Mouse (Mus musculus): Measurements from ENCODE around the gene Fgf12. TPM values are rescaled to one million over a fixed set of nuclear protein-coding genes. Genes with fewer than 3 reads are reported as not detected.
A peak's percentile ranks its signal among the peaks of the same experiment; 100 is the strongest.

Gene Fgf12
- polyA plus RNA-seq, 1 experiment from 2014 or later = 12.0 TPM

GRCm38 (mm10) chr16:28389114-28389513 lies 363.8 kb downstream of the Fgf12 start:
- 82% methylated on average over 4 of the region's 4 CpGs for WGBS
- no peaks in the 10 kb centered on the region for H3K27me3 ChIP-seq
- ATAC-seq (ENCODE audit: low FRiP score, low read depth) = no peak
- H3K9ac ChIP-seq = no peak overlapping the region
- H3K4me2 ChIP-seq (replicated peaks) = no peak overlapping the region
- H3K27ac ChIP-seq = no peak overlapping the region
- H3K4me3 ChIP-seq = no peak overlapping the region
- no peaks in the 10 kb centered on the region for H3K36me3 ChIP-seq
- no peaks in the 10 kb centered on the region for H3K4me1 ChIP-seq
- no peaks in the 10 kb centered on the region; the same call in 1 of the 2 replicates for H3K9me3 ChIP-seq

DNA sequence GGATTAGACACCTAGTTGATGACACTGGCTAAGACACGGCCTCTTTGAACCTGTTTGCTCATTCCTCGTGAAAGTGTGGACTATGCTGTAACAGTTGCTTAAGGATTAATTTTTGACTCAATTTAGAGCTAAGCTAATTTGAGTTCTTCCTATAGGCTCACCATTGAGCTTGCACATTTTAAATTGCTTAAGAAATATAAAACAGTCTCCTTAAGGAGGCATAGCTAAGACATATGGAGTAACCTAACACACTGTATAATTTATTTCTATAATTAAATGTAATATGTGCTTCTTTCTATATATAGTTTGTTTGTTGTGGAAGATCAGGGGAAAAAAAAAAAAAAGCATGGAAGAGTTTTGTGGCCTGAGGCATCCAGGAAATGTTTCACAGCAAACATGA lies 378.1 kb downstream of the Fgf12 start:
- Histone ChIP-seq H3K4me3 (no peak overlapping the region), H3K27ac (no peak overlapping the region), H3K9ac (no peak overlapping the region), H3K4me2 (replicated peaks) (no peak overlapping the region), H3K27me3 (no peaks in the 10 kb centered on the region), H3K36me3 (no peaks in the 10 kb centered on the region), H3K4me1 (no peaks in the 10 kb centered on the region), H3K9me3 (no peaks in the 10 kb centered on the region)
- no peak for ATAC-seq (ENCODE audit: low FRiP score, low read depth)
- WGBS = 85% methylated on average over 2 of the region's 2 CpGs

DNA sequence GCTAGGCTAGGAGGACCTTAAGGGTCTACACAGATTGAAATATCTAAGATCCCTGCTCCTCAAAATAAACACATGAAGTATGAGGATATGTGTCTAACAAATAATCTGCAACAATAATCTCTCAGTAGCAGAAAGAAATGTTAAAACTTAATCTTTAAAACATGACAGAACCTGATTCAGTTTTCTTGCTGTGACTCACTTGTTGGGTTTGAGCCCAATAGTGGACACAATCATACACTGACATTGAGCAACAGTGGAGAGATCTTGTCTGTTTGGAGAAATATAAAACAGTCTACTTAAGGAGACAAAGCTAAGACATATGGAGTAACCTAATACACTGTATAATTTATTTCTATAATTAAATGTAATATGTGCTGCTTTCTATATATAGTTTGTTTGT lies 379.6 kb downstream of the Fgf12 start:
- Histone ChIP-seq H3K27me3 (no peaks in the 10 kb centered on the region), H3K36me3 (no peaks in the 10 kb centered on the region), H3K9me3 (no peaks in the 10 kb centered on the region), H3K4me1 (no peaks in the 10 kb centered on the region), H3K4me3 (no peak overlapping the region), H3K27ac (no peak overlapping the region), H3K9ac (no peak overlapping the region), H3K4me2 (replicated peaks) (no peak overlapping the region)
- no peak for ATAC-seq (ENCODE audit: low FRiP score, low read depth)

GRCm38 (mm10) chr16:28350624-28351023 lies 402.2 kb downstream of the Fgf12 start:
- no peak for ATAC-seq (ENCODE audit: low FRiP score, low read depth)
- H3K4me1 ChIP-seq = no peaks in the 10 kb centered on the region
- no peak overlapping the region for H3K9ac ChIP-seq
- H3K27ac ChIP-seq = no peak overlapping the region
- WGBS = 72% methylated on average over 2 of the region's 2 CpGs
- no peak overlapping the region for H3K4me3 ChIP-seq
- H3K9me3 ChIP-seq = no peaks in the 10 kb centered on the region
- H3K27me3 ChIP-seq = no peaks in the 10 kb centered on the region
- H3K4me2 ChIP-seq (replicated peaks) = no peak overlapping the region
- no peaks in the 10 kb centered on the region for H3K36me3 ChIP-seq

DNA sequence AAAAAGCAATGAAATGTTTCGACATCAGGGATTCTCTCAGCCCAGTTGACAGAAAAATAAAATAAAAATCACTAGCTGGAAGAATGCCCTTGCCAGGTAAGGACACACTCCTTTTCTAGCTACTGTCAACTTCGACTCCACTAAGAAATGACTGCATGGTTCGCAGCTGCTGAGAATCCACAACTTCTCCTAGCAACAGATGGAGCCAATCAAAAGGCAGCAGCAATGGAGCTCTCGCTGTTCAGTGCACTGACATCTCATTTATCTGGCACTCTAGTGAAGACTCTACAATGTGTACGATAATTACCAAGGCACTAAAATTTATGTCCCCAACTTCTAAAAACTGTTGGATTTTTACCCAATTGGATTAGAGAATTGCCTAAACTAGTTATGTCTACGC lies 407.5 kb downstream of the Fgf12 start:
- ATAC-seq (ENCODE audit: low FRiP score, low read depth) = no peak
- WGBS = 52% methylated on average over 6 of the region's 6 CpGs

GRCm38 (mm10) chr16:28337930-28338329 lies 414.9 kb downstream of the Fgf12 start:
- Histone ChIP-seq H3K4me3 (no peak overlapping the region), H3K27me3 (no peaks in the 10 kb centered on the region), H3K9me3 (no peaks in the 10 kb centered on the region), H3K27ac (no peak overlapping the region), H3K4me2 (replicated peaks) (no peak overlapping the region), H3K9ac (no peak overlapping the region), H3K36me3 (no peaks in the 10 kb centered on the region), H3K4me1 (no peaks in the 10 kb centered on the region)
- WGBS = 95% methylated on average over 1 of the region's 1 CpGs
- no peak for ATAC-seq (ENCODE audit: low FRiP score, low read depth)

More for the DNA sequence above, 407.5 kb downstream of the Fgf12 start:
- H3K27me3 ChIP-seq = no peaks in the 10 kb centered on the region
- H3K9me3 ChIP-seq = no peaks in the 10 kb centered on the region
- H3K4me1 ChIP-seq = no peaks in the 10 kb centered on the region
- no peak overlapping the region for H3K4me2 ChIP-seq (replicated peaks)
- H3K36me3 ChIP-seq = no peaks in the 10 kb centered on the region
- no peak overlapping the region for H3K27ac ChIP-seq
- H3K9ac ChIP-seq = no peak overlapping the region
- H3K4me3 ChIP-seq = no peak overlapping the region

DNA sequence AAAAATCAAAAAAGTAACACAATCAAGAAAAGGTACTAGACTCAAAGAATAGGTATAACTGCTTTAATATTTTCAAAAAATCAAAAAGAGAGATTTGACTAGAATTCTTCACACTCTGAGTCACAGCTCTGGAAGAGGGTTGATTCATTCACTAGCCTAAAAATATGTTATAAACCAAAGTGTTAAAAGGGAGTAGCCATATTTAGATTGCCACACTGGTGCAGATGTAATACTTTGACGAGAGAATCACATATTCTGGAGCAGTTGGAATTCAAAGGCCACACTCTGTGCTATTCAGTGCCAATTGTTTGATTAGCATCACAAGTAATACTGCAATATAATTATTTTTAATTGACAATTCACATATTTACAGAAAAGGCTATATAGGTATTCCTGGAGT lies 416.2 kb downstream of the Fgf12 start:
- Histone ChIP-seq H3K27me3 (no peaks in the 10 kb centered on the region), H3K9me3 (no peaks in the 10 kb centered on the region), H3K4me3 (no peak overlapping the region), H3K36me3 (no peaks in the 10 kb centered on the region), H3K4me1 (no peaks in the 10 kb centered on the region), H3K27ac (no peak overlapping the region), H3K9ac (no peak overlapping the region), H3K4me2 (replicated peaks) (no peak overlapping the region)
- 61% methylated on average over 1 of the region's 1 CpGs for WGBS
- no peak for ATAC-seq (ENCODE audit: low FRiP score, low read depth)

DNA sequence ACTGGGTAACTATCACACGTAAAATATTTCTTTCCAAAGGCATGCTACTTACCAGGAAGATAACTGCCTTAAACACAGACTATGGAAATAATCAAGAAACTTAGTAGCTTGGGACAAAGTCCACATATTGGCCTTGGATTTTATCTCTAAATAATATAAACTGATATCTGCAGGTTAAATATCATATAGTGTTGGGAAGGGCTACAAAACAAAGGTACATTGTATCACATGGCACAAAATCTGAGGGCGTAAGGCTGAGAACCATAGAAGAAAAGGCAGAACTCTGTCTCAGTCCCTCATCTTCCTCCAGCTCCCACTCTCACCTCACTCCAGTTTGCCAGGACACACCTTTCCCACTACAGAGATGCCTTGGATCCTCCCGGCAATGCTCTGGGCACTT lies 417.8 kb downstream of the Fgf12 start:
- Histone ChIP-seq H3K9ac (no peak overlapping the region), H3K4me1 (no peaks in the 10 kb centered on the region), H3K27ac (no peak overlapping the region), H3K4me2 (replicated peaks) (no peak overlapping the region), H3K9me3 (no peaks in the 10 kb centered on the region), H3K36me3 (no peaks in the 10 kb centered on the region), H3K27me3 (no peaks in the 10 kb centered on the region), H3K4me3 (no peak overlapping the region)
- WGBS = 92% methylated on average over 3 of the region's 3 CpGs
- ATAC-seq (ENCODE audit: low FRiP score, low read depth) = no peak

- Histone ChIP-seq H3K4me2 (replicated peaks) (no peak overlapping the region), H3K4me1 (no peaks in the 10 kb centered on the region), H3K27me3 (no peaks in the 10 kb centered on the region), H3K27ac (no peak overlapping the region), H3K36me3 (no peaks in the 10 kb centered on the region), H3K9me3 (no peaks in the 10 kb centered on the region), H3K4me3 (no peak overlapping the region), H3K9ac (no peak overlapping the region)
- WGBS = 80% methylated on average over 3 of the region's 3 CpGs
- ATAC-seq (ENCODE audit: low FRiP score, low read depth) = no peak
Observed at GRCm38 (mm10) chr16:28323576-28323975, 429.3 kb downstream of the Fgf12 start.

DNA sequence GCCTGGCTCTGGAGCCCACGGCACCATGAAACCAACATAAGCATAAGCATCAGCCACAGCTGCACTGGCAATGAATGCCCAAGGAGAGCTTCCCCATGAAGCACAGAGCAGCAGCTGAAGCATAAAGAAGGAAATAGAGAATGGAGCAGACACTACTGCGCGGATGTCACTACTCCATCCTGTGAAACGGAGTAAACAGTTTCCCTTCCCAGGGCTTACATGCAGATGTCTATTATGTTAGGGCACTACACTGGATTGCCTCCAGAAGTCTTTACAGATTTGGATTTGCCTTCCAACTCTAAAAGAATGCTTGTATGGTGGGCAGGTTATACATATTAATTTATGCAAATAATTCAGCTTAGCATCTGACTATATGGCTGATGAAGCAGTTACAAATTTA lies 441.2 kb downstream of the Fgf12 start:
- Histone ChIP-seq H3K4me3 (no peak overlapping the region), H3K36me3 (no peaks in the 10 kb centered on the region), H3K4me1 (no peaks in the 10 kb centered on the region), H3K9me3 (no peaks in the 10 kb centered on the region), H3K27me3 (no peaks in the 10 kb centered on the region), H3K9ac (no peak overlapping the region), H3K4me2 (replicated peaks) (no peak overlapping the region), H3K27ac (no peak overlapping the region)
- no peak for ATAC-seq (ENCODE audit: low FRiP score, low read depth)
- WGBS = 88% methylated on average over 4 of the region's 4 CpGs

GRCm38 (mm10) chr16:28303889-28304288 lies 449.0 kb downstream of the Fgf12 start:
- ATAC-seq (ENCODE audit: low FRiP score, low read depth) = no peak
- Histone ChIP-seq H3K4me2 (replicated peaks) (no peak overlapping the region), H3K4me3 (no peak overlapping the region), H3K27ac (no peak overlapping the region), H3K27me3 (no peaks in the 10 kb centered on the region), H3K36me3 (no peaks in the 10 kb centered on the region), H3K4me1 (no peaks in the 10 kb centered on the region), H3K9me3 (no peaks in the 10 kb centered on the region), H3K9ac (no peak overlapping the region)
- 47% methylated on average over 1 of the region's 1 CpGs for WGBS

- no peaks in the 10 kb centered on the region for H3K27me3 ChIP-seq
- no peak overlapping the region for H3K4me2 ChIP-seq (replicated peaks)
- H3K4me1 ChIP-seq = 0 out of 2 replicates have a peak, but pooled peaks cover 2% of the 10 kb centered on the region
- H3K36me3 ChIP-seq = no peaks in the 10 kb centered on the region
- 18% methylated on average over 4 of the region's 4 CpGs for WGBS
- H3K27ac ChIP-seq = no peak overlapping the region
- H3K4me3 ChIP-seq = no peak overlapping the region
- no peak overlapping the region for H3K9ac ChIP-seq
- peak; percentile 79 for ATAC-seq (ENCODE audit: low FRiP score, low read depth)
- no peaks in the 10 kb centered on the region for H3K9me3 ChIP-seq
Observed at GRCm38 (mm10) chr16:28289689-28290330, 463.1 kb downstream of the Fgf12 start.

- H3K27ac ChIP-seq = no peak overlapping the region
- ATAC-seq (ENCODE audit: low FRiP score, low read depth) = no peak
- no peaks in the 10 kb centered on the region for H3K36me3 ChIP-seq
- no peak overlapping the region for H3K4me2 ChIP-seq (replicated peaks)
- H3K4me1 ChIP-seq = no peaks in the 10 kb centered on the region
- no peaks in the 10 kb centered on the region for H3K9me3 ChIP-seq
- 77% methylated on average over 5 of the region's 5 CpGs for WGBS
- no peaks in the 10 kb centered on the region for H3K27me3 ChIP-seq
- no peak overlapping the region for H3K4me3 ChIP-seq
- no peak overlapping the region for H3K9ac ChIP-seq
Observed at GRCm38 (mm10) chr16:28257904-28258303, 495.0 kb downstream of the Fgf12 start.
